Mouse (Mus musculus): Measurements from ENCODE around the gene Grin2d. TPM values are rescaled to one million over a fixed set of nuclear protein-coding genes. Genes with fewer than 3 reads are reported as not detected.

Gene Grin2d
- polyA plus RNA-seq, 1 experiment from 2014 or later, result 4.2 TPM

- 12% methylated on average over 6 of the region's 6 CpGs for WGBS
- H3K36me3 ChIP-seq, result peaks cover 4% of the 10 kb centered on the region; the same call in 1 of the 2 replicates
- no peak overlapping the region for H3K27ac ChIP-seq (replicated peaks)
- no peak overlapping the region for H3K4me3 ChIP-seq (replicated peaks)
- no peaks in the 10 kb centered on the region for H3K4me1 ChIP-seq
- ATAC-seq (ENCODE audit: low FRiP score), result no peak
- no peaks in the 10 kb centered on the region for H3K9me3 ChIP-seq (replicated peaks)
- H3K9ac ChIP-seq (replicated peaks), result no peak overlapping the region
- H3K4me2 ChIP-seq, result no peak overlapping the region
- H3K27me3 ChIP-seq (replicated peaks), result 0 out of 2 replicates have a peak, but pooled peaks cover 15% of the 10 kb centered on the region
Observed at GRCm38 (mm10) chr7:45848447-45849027, 29.6 kb downstream of the Grin2d start.

DNA sequence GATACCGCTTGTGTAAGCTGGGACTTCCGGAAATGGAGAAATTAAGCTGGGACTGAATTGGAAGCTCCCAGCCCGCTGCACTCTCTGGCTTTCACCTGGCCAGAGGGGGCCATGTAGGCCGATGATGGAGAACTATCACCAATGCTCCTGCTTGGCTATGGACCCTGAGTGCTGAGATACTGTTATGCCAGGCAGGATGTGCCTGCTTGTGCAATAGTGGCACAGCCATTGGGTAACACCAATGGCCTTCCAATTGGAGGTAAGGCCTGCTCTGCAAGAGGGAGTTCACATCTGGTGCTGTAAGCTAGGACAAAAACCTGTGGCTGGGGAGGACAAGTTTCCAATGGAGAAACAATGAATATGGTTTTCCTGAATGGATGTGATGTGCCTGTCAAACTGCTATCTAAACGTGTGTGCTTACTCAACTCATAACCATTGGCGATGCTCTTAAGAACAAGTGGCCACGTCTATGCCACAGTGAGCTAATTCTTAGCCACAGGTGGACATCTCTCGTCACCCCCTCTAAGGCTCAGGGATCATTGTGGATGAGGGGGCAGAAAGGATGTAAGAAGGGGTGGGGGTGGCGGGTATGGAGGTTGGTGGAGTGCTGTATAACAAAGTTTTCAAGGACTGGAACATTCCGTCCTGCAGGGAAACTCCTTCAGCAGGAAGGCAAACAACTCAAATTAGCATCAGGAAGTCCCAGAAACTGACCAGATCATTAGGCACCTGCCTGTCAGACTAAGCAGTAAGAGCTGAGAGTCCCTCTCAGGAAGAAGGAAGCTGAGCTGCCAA is 35.0 kb downstream of the Grin2d start:
- Histone ChIP-seq H3K9ac (replicated peaks) (no peak overlapping the region), H3K9me3 (replicated peaks) (no peaks in the 10 kb centered on the region), H3K4me2 (no peak overlapping the region), H3K4me3 (replicated peaks) (no peak overlapping the region), H3K27me3 (replicated peaks) (peaks cover 44% of the 10 kb centered on the region; the same call in 1 of the 2 replicates), H3K4me1 (no peaks in the 10 kb centered on the region), H3K36me3 (peaks cover 11% of the 10 kb centered on the region), H3K27ac (replicated peaks) (no peak overlapping the region)
- 93% methylated on average over 10 of the region's 10 CpGs for WGBS
- ATAC-seq (ENCODE audit: low FRiP score), result no peak

GRCm38 (mm10) chr7:45833924-45834323 is 44.3 kb downstream of the Grin2d start:
- Histone ChIP-seq H3K9me3 (replicated peaks) (no peaks in the 10 kb centered on the region), H3K27ac (replicated peaks) (no peak overlapping the region), H3K4me1 (peaks cover 48% of the 10 kb centered on the region), H3K9ac (replicated peaks) (0 out of 2 replicates have a peak overlapping the region, but pooled peaks have one; percentile 30), H3K4me3 (replicated peaks) (peak overlapping the region; percentile 35), H3K36me3 (peaks cover 6% of the 10 kb centered on the region; the same call in 1 of the 2 replicates), H3K4me2 (peak overlapping the region; percentile 53), H3K27me3 (replicated peaks) (peaks cover 67% of the 10 kb centered on the region)
- ATAC-seq (ENCODE audit: low FRiP score), result no peak
- WGBS, result 8% methylated on average over 13 of the region's 31 CpGs

GRCm38 (mm10) chr7:45833148-45833790 is 44.9 kb downstream of the Grin2d start:
- ATAC-seq (ENCODE audit: low FRiP score), result no peak
- Histone ChIP-seq H3K4me1 (peaks cover 48% of the 10 kb centered on the region), H3K36me3 (peaks cover 10% of the 10 kb centered on the region; the same call in 1 of the 2 replicates), H3K4me3 (replicated peaks) (peak overlapping the region; percentile 35), H3K27me3 (replicated peaks) (peaks cover 63% of the 10 kb centered on the region), H3K9me3 (replicated peaks) (no peaks in the 10 kb centered on the region), H3K27ac (replicated peaks) (no peak overlapping the region), H3K9ac (replicated peaks) (peak overlapping the region; percentile 30; the same call in 1 of the 2 replicates), H3K4me2 (peak overlapping the region; percentile 53)
- 2% methylated on average over 65 of the region's 86 CpGs for WGBS

GRCm38 (mm10) chr7:45832428-45832827 is 45.8 kb downstream of the Grin2d start:
- Histone ChIP-seq H3K36me3 (peaks cover 18% of the 10 kb centered on the region), H3K4me2 (peak overlapping the region; percentile 53), H3K9ac (replicated peaks) (no peak overlapping the region), H3K27me3 (replicated peaks) (peaks cover 57% of the 10 kb centered on the region), H3K9me3 (replicated peaks) (no peaks in the 10 kb centered on the region), H3K4me3 (replicated peaks) (peak overlapping the region; percentile 35), H3K27ac (replicated peaks) (no peak overlapping the region), H3K4me1 (peaks cover 48% of the 10 kb centered on the region)
- ATAC-seq (ENCODE audit: low FRiP score), result no peak
- 8% methylated on average over 30 of the region's 30 CpGs for WGBS

DNA sequence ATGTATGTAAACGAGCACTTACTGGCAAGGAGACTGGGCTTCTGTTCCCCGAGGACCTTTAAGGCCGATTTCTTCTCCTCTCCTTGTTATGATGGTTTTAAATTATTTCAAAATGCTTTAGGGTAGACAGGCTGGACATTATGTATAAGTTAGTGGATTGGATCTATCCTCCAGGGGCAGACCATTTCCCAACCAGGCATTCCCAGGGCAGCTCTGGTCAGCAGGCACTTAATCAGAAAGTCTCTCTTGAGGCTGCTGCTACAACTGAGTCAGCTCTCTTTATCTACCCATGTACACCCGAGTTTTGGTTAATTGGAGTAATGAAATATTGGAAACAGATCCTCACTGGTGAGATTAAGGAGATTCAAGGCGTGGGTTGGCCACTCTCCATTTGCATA is 47.1 kb downstream of the Grin2d start:
- ATAC-seq (ENCODE audit: low FRiP score), result peak; percentile 28
- Histone ChIP-seq H3K4me2 (peak overlapping the region; percentile 88), H3K9me3 (replicated peaks) (no peaks in the 10 kb centered on the region), H3K27me3 (replicated peaks) (peaks cover 45% of the 10 kb centered on the region), H3K9ac (replicated peaks) (peak overlapping the region; percentile 59), H3K27ac (replicated peaks) (peak overlapping the region; percentile 94), H3K4me3 (replicated peaks) (peak overlapping the region; percentile 81), H3K36me3 (peaks cover 31% of the 10 kb centered on the region), H3K4me1 (peaks cover 48% of the 10 kb centered on the region)
- WGBS, result 12% methylated on average over 5 of the region's 5 CpGs

- under 1% methylated on average over 35 of the region's 35 CpGs for WGBS
- peak within 1 kb of the TSS; percentile 88 for H3K4me2 ChIP-seq
Observed at GRCm38 (mm10) chr7:45830427-45831127, 47.6 kb downstream of the Grin2d start, which contains the start of gene Grwd1. Gene Grwd1, minus strand, starts transcription at chr7:45830944.

DNA sequence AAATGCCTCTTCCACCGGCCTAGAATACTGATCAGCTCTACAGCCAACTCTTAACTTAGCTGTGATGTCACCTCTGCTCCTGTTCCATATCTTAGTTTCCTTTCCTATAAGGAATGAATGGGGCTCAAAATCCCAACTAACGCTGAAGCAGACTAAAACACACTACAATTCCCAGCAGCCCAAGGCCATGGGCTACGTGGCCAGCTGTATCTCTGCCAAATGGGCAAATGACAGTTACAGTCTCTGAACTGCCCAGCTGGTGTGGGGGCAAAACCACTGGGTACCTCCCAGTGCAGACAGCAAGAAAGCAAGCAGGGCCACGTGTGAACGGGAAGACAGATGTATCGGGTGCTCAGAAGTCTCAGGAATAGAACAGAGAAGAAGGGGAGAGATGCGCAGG is 51.5 kb downstream of the Grin2d start:
- Histone ChIP-seq H3K9me3 (replicated peaks) (no peaks in the 10 kb centered on the region), H3K4me1 (peaks cover 23% of the 10 kb centered on the region), H3K4me2 (no peak overlapping the region), H3K9ac (replicated peaks) (no peak overlapping the region), H3K27me3 (replicated peaks) (peaks cover under 1% of the 10 kb centered on the region; the same call in 1 of the 2 replicates), H3K4me3 (replicated peaks) (no peak overlapping the region), H3K36me3 (peaks cover 60% of the 10 kb centered on the region), H3K27ac (replicated peaks) (no peak overlapping the region)
- WGBS, result 93% methylated on average over 7 of the region's 7 CpGs
- no peak for ATAC-seq (ENCODE audit: low FRiP score)

More at GRCm38 (mm10) chr7:45830427-45831127, 47.6 kb downstream of the Grin2d start, which contains the start of gene Grwd1:
- Histone ChIP-seq H3K27me3 (replicated peaks) (peaks cover 40% of the 10 kb centered on the region), H3K9ac (replicated peaks) (peak within 1 kb of the TSS; percentile 59), H3K27ac (replicated peaks) (peak within 1 kb of the TSS; percentile 94), H3K4me1 (peaks cover 48% of the 10 kb centered on the region), H3K36me3 (peaks cover 37% of the 10 kb centered on the region), H3K9me3 (replicated peaks) (no peaks in the 10 kb centered on the region), H3K4me3 (replicated peaks) (peak within 1 kb of the TSS; percentile 81)
- peak; percentile 90 for ATAC-seq (ENCODE audit: low FRiP score)

DNA sequence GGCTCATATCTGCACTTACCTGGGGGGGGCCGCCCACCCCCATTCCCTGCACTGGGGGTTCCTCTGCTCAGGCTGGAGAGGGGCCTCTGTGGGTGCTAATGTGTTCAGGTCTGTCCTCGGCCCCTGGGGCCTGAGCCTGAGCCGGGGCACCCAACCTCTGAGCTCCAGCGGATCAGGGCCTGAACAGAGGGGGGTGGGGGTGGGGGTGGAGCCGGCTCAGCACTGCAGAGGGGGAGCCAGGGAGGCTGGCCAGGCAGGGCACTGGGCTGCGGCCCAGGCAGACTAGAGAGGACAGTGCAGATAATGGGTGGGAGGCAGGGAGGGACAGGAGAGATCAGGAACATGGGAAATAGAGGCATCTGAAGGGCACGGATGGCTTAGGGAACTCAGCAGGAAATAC is 53.6 kb downstream of the Grin2d start, which contains the start of gene Kcnj14:
Gene Kcnj14, minus strand, starts transcription at position 185 of the 400 bp plus-strand sequence.
- Histone ChIP-seq H3K9ac (replicated peaks) (no peak within 1 kb of the TSS), H3K4me1 (peaks cover 7% of the 10 kb centered on the region), H3K4me3 (replicated peaks) (no peak within 1 kb of the TSS), H3K27me3 (replicated peaks) (no peaks in the 10 kb centered on the region), H3K36me3 (peaks cover 60% of the 10 kb centered on the region), H3K4me2 (no peak within 1 kb of the TSS), H3K27ac (replicated peaks) (no peak within 1 kb of the TSS), H3K9me3 (replicated peaks) (no peaks in the 10 kb centered on the region)
- WGBS, result 78% methylated on average over 7 of the region's 7 CpGs
- no peak for ATAC-seq (ENCODE audit: low FRiP score)

- Histone ChIP-seq H3K36me3 (peaks cover 26% of the 10 kb centered on the region), H3K27ac (replicated peaks) (no peak overlapping the region), H3K9me3 (replicated peaks) (no peaks in the 10 kb centered on the region), H3K27me3 (replicated peaks) (no peaks in the 10 kb centered on the region), H3K4me2 (no peak overlapping the region), H3K9ac (replicated peaks) (no peak overlapping the region), H3K4me1 (peaks cover 2% of the 10 kb centered on the region), H3K4me3 (replicated peaks) (no peak overlapping the region)
- ATAC-seq (ENCODE audit: low FRiP score), result no peak
Observed at GRCm38 (mm10) chr7:45820913-45821312, 57.3 kb downstream of the Grin2d start.

GRCm38 (mm10) chr7:45819843-45820242 is 58.3 kb downstream of the Grin2d start:
- Histone ChIP-seq H3K9ac (replicated peaks) (no peak overlapping the region), H3K4me2 (peak overlapping the region; percentile 36)

More at GRCm38 (mm10) chr7:45819843-45820242, 58.3 kb downstream of the Grin2d start:
- no peaks in the 10 kb centered on the region for H3K9me3 ChIP-seq (replicated peaks)
- H3K4me3 ChIP-seq (replicated peaks), result no peak overlapping the region
- H3K4me1 ChIP-seq, result peaks cover 12% of the 10 kb centered on the region
- 15% methylated on average over 25 of the region's 25 CpGs for WGBS
- H3K27ac ChIP-seq (replicated peaks), result no peak overlapping the region
- peaks cover 15% of the 10 kb centered on the region for H3K36me3 ChIP-seq
- no peak for ATAC-seq (ENCODE audit: low FRiP score)
- no peaks in the 10 kb centered on the region for H3K27me3 ChIP-seq (replicated peaks)

Measured in neural tube, embryonic 15.5 days (tissue).